Mouse (Mus musculus) midbrain, embryonic 12.5 days (tissue): Measurements from ENCODE around the gene Arhgef9. TPM values are rescaled to one million over a fixed set of nuclear protein-coding genes. Genes with fewer than 3 reads are reported as not detected.
A peak's percentile ranks its signal among the peaks of the same experiment; 100 is the strongest.

Source experiments
- ATAC-seq: fragments of 200-750 bp; cut with Nextera tagmentation; 2 replicates; pipeline ENCODE4 v1.8.0; 2017; ENCODE audit warnings: low read depth, moderate TSS enrichment, moderate library complexity; ENCODE audit not compliant: low FRiP score
- H3K27ac ChIP-seq: fragments of 300-500 bp; sonication (generic); replicated peaks from 2 replicates; pipeline ENCODE4 v1.5.1; 2016; ENCODE audit warnings: mild to moderate bottlenecking
- H3K27me3 ChIP-seq: fragments of 300-500 bp; sonication (generic); 2 replicates; pipeline ENCODE4 v1.6.1; 2016; ENCODE audit warnings: mild to moderate bottlenecking
- H3K36me3 ChIP-seq: fragments of 300-500 bp; sonication (generic); 2 replicates; pipeline ENCODE4 v1.6.1; 2016
- H3K4me1 ChIP-seq: fragments of 300-500 bp; sonication (generic); 2 replicates; pipeline ENCODE4 v1.6.1; 2016
- H3K4me2 ChIP-seq: fragments of 300-500 bp; sonication (generic); replicated peaks from 2 replicates; pipeline ENCODE4 v1.6.1; 2016; ENCODE audit warnings: mild to moderate bottlenecking, moderate library complexity
- H3K4me3 ChIP-seq: fragments of 300-500 bp; sonication (generic); 2 replicates; pipeline ENCODE4 v1.5.1; 2016; ENCODE audit warnings: mild to moderate bottlenecking
- H3K9ac ChIP-seq: fragments of 300-500 bp; sonication (generic); replicated peaks from 2 replicates; pipeline ENCODE4 v1.6.1; 2016; ENCODE audit warnings: mild to moderate bottlenecking, moderate library complexity
- H3K9me3 ChIP-seq: fragments of 300-500 bp; sonication (generic); 2 replicates; pipeline ENCODE4 v1.6.1; 2016; ENCODE audit warnings: mild to moderate bottlenecking
- WGBS: fragments of 180-500 bp; shearing (Covaris S2); methylation state at CpG from one replicate; pipeline ENCODE4 v1.1.7; 2016; 5-methylcytosine and 5-hydroxymethylcytosine counted together
- polyA plus RNA-seq: library from polyadenylated mRNA; unstranded; fragments of >200 nt; fragmentation: Nextera tagmentation; extraction: Ambion mirVana; gene quantifications from 2 replicates; pipeline ENCODE4 v1.2.1, GENCODE M21; 2016

Gene Arhgef9
- 23.9 and 26.9 TPM in 2 replicates for polyA plus RNA-seq

DNA sequence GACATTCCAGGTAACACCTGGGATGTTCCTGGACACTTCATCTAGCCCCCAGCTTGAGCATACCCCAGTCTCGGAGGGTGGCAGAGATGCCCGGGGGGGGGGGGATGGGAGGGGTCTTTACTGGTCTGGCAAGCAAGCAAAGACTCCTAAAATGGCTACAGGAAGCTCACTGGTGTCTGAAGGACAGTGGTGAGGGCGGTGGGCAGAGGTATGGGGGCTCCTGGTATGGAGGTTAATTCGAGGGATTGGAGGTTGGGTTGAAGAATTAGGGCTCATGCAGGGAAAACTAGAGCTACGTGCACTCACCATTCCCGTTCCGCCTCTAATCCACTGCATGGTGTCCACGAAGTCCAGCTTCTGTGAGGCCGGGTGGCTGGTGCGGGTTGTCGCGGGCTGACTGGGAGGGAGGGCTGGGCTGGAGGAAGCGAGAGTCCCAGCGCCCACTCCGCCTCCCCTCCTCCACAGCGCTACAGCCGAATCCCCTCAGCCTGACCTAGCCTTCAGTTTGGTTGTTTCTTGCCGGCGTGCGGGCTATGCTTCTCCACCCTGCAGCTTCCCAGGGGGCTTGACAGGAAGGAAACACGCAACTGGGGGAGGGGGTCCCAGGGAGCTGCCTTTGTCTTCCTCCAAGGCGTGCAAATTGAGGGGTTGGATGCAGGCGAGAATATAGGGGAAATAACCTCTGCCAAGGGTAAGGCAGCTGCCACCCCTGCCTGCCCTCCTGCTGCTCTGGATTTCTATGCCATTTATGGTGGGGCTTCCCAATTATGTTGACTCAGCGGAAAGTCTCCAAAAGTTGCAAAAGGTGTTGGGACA lies at the start of gene Arhgef9:
Gene Arhgef9, minus strand, starts transcription at position 753 of the 816 bp plus-strand sequence.
- WGBS, result 22% methylated on average over 22 of the region's 24 CpGs
- H3K27ac ChIP-seq, result peak within 1 kb of the TSS; percentile 26; the same call in 1 of the 2 replicates

DNA sequence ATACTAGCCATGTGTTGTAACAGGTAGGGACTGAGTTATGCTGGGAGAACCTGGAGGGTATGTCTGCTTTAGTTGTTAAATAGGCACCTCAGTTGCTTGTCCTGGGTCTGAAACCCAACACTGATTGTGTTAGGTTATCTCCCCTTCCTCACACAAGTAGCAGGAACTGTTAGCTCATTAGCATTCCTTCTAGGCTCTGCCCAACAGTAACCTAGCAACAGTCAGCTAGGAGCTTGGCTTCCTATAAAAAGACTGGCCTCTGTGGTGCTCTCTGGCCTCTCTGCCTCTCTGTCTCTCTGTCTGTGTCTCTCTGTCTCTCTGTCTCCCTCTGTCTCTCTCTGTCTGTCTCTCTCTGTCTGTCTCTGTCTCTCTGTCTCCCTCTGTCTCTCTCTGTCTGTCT lies 42.2 kb upstream of the Arhgef9 start:
- Histone ChIP-seq H3K9ac (no peak overlapping the region), H3K4me1 (no peaks in the 10 kb centered on the region), H3K4me2 (no peak overlapping the region), H3K36me3 (no peaks in the 10 kb centered on the region), H3K9me3 (no peaks in the 10 kb centered on the region), H3K4me3 (no peak overlapping the region), H3K27ac (no peak overlapping the region), H3K27me3 (no peaks in the 10 kb centered on the region)
- ATAC-seq, result peak; percentile 93

More for the DNA sequence above, at the start of gene Arhgef9:
- peak; percentile 90 for ATAC-seq
- Histone ChIP-seq H3K36me3 (no peaks in the 10 kb centered on the region), H3K4me1 (no peaks in the 10 kb centered on the region), H3K4me3 (peak within 1 kb of the TSS; percentile 41), H3K9me3 (no peaks in the 10 kb centered on the region), H3K9ac (peak within 1 kb of the TSS; percentile 44), H3K4me2 (peak within 1 kb of the TSS; percentile 53), H3K27me3 (no peaks in the 10 kb centered on the region; the same call in 1 of the 2 replicates)

DNA sequence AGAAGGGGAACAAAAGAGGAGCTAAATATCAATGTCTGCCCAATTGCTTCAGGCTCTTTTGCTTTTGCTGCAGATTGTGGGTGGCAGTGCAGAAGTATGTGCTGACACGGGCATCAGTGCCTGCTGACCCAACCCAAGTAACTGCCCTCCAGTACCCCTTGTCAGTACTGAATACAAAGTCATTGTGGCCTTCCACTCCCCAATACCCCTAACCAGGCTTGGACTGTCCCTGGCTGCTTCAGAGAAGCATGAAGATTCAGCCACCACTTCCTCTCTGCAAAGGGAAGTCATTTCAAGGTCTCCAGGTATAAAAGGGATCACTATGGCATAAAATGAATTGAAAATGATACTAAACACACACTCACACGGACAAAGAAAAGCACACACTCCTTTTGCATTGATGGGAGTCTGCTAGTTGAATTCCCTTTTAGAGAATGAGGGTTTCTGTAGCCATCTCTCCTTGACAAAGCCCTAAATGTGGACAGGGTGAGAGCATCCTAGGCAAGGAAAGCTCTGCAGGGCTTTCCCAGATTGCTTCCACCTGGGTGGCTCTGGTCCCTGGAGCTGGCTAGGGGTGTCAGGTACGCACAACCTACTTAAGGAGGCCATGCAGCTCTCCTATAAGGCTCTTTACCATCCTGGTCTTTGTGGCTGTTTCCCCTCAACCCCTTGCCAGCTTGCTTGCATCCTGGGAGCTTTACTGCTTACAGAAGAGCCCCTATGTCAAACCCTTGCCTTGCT lies 1.1 kb downstream of the Arhgef9 start:
- Histone ChIP-seq H3K27ac (peak overlapping the region; percentile 26; the same call in 1 of the 2 replicates), H3K36me3 (no peaks in the 10 kb centered on the region), H3K9ac (peak overlapping the region; percentile 44), H3K4me1 (no peaks in the 10 kb centered on the region), H3K4me2 (peak overlapping the region; percentile 53), H3K4me3 (peak overlapping the region; percentile 41), H3K27me3 (no peaks in the 10 kb centered on the region; the same call in 1 of the 2 replicates), H3K9me3 (no peaks in the 10 kb centered on the region)
- ATAC-seq, result peak; percentile 29; the same call in 1 of the 2 replicates
- WGBS, result 46% methylated on average over 3 of the region's 3 CpGs

DNA sequence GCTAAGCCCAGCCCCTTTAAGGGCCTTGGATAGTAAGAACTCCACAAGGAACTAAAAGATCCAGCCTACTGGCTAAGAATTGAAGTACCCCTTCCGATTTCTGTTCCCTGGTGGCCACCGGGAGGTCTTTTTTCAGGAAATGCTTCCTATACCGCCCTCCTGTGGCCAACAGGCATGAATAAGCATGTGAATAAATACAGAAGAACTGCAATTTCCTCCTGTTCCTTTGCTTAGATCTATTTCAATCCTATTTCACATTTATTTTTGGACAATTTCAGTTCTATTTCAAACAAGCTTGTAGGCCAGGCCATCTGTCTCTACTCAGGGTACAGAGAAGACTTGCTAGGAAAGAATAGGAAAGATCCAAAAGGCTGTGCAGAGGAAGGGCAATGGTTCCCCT lies 20.7 kb downstream of the Arhgef9 start:
- Histone ChIP-seq H3K9me3 (no peaks in the 10 kb centered on the region), H3K4me2 (no peak overlapping the region), H3K27me3 (no peaks in the 10 kb centered on the region), H3K4me1 (no peaks in the 10 kb centered on the region), H3K4me3 (no peak overlapping the region), H3K36me3 (no peaks in the 10 kb centered on the region), H3K27ac (no peak overlapping the region), H3K9ac (no peak overlapping the region)
- 13% methylated on average over 3 of the region's 3 CpGs for WGBS
- ATAC-seq, result no peak

DNA sequence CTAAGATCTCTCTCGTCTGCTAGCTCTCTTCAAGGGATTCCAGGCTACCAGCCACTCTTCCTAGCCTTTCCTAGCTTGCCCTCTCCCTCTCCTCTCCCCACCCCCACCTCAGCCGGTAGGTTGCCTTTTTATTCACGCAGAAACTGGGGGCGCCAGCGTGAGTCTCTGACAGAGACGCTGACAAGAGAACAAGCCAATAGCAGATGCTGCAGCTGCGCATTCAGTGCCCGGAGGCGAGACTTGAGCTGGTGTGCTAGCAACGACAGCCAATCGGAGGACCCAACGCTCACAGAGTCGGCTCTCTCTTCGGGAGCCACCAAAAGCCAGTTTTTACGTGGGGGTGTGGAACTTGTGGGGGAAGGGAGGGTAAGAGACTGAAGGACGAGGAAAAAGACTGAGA lies 30.3 kb downstream of the Arhgef9 start:
- H3K36me3 ChIP-seq, result no peaks in the 10 kb centered on the region
- H3K4me3 ChIP-seq, result peak overlapping the region; percentile 43
- 22% methylated on average over 16 of the region's 16 CpGs for WGBS
- H3K27ac ChIP-seq, result peak overlapping the region; percentile 89
- 0 out of 2 replicates have a peak, but pooled peaks cover 3% of the 10 kb centered on the region for H3K4me1 ChIP-seq
- H3K27me3 ChIP-seq, result 0 out of 2 replicates have a peak, but pooled peaks cover 6% of the 10 kb centered on the region
- H3K4me2 ChIP-seq, result peak overlapping the region; percentile 59
- peak; percentile 99 for ATAC-seq
- no peaks in the 10 kb centered on the region for H3K9me3 ChIP-seq
- peak overlapping the region; percentile 61; the same call in 1 of the 2 replicates for H3K9ac ChIP-seq

DNA sequence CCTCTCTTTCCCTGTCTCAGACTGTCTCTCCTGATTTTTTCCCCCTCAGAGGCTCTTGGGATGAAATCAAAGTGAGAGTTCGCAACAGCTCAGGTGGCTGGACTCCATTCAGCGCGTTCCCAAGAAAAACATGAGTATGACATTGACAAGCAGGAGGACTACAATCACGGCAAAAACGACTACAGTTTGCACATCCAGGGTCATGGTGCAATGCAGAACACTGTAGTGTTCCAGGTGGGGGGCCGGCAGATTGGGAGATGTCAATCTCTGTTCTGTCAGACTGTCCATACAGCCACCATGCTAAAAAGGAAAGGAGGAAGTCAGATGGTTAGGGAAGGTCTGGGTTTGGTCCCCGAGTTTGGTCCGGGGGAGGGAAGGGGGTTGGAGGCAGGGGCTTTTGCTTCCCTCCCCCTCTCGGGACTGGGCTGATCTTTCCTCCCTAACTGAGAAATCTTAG lies 31.0 kb downstream of the Arhgef9 start:
- Histone ChIP-seq H3K9ac (peak overlapping the region; percentile 61), H3K4me2 (peak overlapping the region; percentile 59), H3K27ac (peak overlapping the region; percentile 89), H3K4me1 (0 out of 2 replicates have a peak, but pooled peaks cover 3% of the 10 kb centered on the region), H3K36me3 (no peaks in the 10 kb centered on the region), H3K27me3 (0 out of 2 replicates have a peak, but pooled peaks cover 6% of the 10 kb centered on the region), H3K4me3 (peak overlapping the region; percentile 43), H3K9me3 (no peaks in the 10 kb centered on the region)
- peak; percentile 59 for ATAC-seq
- 31% methylated on average over 9 of the region's 9 CpGs for WGBS

DNA sequence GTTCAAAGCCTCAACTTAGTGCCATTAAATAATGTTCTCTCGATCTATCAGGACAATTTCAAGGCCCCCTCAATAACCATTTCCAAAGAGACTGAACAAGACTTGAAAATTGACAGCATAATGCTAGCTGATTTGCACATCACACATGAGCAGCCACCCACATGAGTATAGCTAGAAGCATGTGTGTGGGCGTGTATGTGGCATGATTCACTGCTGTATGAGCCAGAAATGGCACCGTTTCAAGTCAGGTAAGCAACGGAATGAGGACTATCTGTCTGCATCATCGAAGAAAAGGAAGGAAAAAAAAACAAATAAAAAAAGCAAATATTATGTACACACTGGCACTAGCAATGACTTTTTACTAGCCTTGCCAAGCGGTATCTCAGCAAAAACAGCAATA lies 32.5 kb downstream of the Arhgef9 start:
- Histone ChIP-seq H3K9ac (no peak overlapping the region), H3K27me3 (0 out of 2 replicates have a peak, but pooled peaks cover 6% of the 10 kb centered on the region), H3K27ac (no peak overlapping the region), H3K36me3 (no peaks in the 10 kb centered on the region), H3K4me2 (peak overlapping the region; percentile 59), H3K4me1 (0 out of 2 replicates have a peak, but pooled peaks cover 3% of the 10 kb centered on the region), H3K4me3 (0 out of 2 replicates have a peak overlapping the region, but pooled peaks have one; percentile 10), H3K9me3 (no peaks in the 10 kb centered on the region)
- ATAC-seq, result no peak
- WGBS, result 47% methylated on average over 6 of the region's 6 CpGs

DNA sequence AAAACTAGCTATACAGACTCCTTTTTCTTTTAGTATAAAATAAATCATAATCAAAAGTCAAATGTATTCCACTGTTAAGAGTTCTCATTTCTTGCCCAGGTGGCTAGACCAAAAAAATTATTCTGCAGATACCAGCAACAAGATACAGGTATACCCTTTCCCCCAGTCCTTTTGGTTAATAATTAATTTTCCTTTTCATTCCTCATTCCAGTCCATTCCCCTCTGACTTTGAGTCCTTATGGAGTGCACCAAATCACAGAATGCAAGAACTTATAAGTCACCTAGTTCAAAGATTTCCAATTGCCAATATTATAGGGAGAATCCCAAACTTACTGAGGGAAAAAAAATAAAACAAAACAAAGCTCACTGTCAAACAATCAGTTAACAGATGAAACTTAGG lies 33.2 kb downstream of the Arhgef9 start:
- no peak for ATAC-seq
- Histone ChIP-seq H3K36me3 (no peaks in the 10 kb centered on the region), H3K27ac (no peak overlapping the region), H3K27me3 (0 out of 2 replicates have a peak, but pooled peaks cover 6% of the 10 kb centered on the region), H3K4me1 (0 out of 2 replicates have a peak, but pooled peaks cover 3% of the 10 kb centered on the region), H3K4me3 (no peak overlapping the region), H3K9ac (no peak overlapping the region), H3K4me2 (peak overlapping the region; percentile 59), H3K9me3 (no peaks in the 10 kb centered on the region)

DNA sequence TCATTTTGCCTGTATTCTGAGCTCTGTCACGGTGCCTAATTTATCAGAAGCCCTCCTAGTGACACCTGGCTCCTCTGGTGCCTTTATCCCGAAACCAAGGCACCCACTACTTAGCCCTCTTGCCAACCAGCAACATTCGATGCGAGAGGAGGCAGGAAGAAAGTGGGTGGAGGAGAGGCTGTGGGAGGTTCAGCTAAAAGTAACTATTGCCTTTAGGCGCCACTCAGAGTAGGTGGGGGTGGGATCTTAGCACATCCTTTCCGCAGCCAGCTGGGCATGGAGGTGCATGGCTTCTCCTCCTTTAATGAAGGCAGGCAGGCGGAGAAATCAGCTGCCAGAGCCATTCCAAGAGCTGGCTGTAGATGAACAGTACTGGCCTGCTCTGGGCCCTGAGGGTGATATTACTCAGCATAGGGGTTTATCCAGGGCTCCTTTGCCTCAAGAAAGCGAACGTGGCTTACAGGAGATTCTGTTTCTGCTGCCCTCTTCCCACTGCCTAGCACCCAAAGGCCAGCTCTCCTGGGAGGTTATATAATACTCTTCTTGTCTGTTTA lies 39.7 kb downstream of the Arhgef9 start:
- H3K36me3 ChIP-seq, result no peaks in the 10 kb centered on the region
- H3K4me3 ChIP-seq, result no peak overlapping the region
- ATAC-seq, result peak; percentile 38; the same call in 1 of the 2 replicates
- H3K4me1 ChIP-seq, result 0 out of 2 replicates have a peak, but pooled peaks cover 6% of the 10 kb centered on the region
- 32% methylated on average over 9 of the region's 9 CpGs for WGBS
- H3K9ac ChIP-seq, result no peak overlapping the region
- peaks cover 5% of the 10 kb centered on the region; the same call in 1 of the 2 replicates for H3K27me3 ChIP-seq
- H3K9me3 ChIP-seq, result no peaks in the 10 kb centered on the region
- H3K27ac ChIP-seq, result no peak overlapping the region
- H3K4me2 ChIP-seq, result no peak overlapping the region

DNA sequence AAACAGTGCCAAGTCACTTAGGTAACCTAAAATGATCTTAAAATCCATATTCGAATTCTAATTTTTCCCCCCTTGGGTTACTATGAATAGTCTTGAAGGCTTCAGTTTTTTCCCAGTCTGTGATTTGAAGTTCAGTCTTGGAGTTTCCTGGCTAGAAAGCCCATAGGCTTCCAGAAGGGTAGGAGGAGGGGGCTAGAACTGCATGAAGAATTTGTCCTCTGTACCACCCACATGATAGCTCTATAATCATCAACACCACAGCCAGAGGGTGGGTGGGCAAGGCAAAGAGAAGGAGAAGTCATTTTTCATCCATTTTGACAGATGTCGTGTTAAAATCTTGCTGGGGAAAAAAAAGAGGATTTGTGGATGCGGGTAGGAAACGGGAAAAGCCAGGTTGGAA lies 58.0 kb downstream of the Arhgef9 start:
- Histone ChIP-seq H3K9me3 (no peaks in the 10 kb centered on the region), H3K27me3 (no peaks in the 10 kb centered on the region), H3K4me3 (no peak overlapping the region), H3K9ac (no peak overlapping the region), H3K27ac (no peak overlapping the region), H3K36me3 (no peaks in the 10 kb centered on the region), H3K4me2 (no peak overlapping the region), H3K4me1 (no peaks in the 10 kb centered on the region)
- 90% methylated on average over 4 of the region's 4 CpGs for WGBS
- ATAC-seq, result no peak

DNA sequence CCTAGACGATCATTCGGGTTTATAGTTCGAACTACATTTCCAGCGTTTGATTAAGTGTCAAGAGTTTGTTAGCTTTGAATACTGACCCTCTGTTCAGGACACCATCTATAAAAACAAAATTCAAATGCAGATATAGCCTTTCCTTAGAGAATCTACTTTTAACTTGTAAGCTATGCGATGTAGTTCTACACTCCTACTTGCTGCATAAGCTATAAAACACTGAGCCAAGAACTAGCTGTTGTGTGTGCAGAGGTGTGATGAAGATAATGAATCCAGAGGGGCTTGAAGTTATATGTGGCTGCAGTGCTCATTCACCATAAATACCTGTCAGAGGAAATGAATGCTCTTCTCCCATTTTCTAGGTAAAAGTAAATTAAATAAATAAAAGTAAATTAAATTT lies 63.2 kb downstream of the Arhgef9 start:
- no peak for ATAC-seq
- Histone ChIP-seq H3K4me2 (no peak overlapping the region), H3K27me3 (no peaks in the 10 kb centered on the region), H3K36me3 (no peaks in the 10 kb centered on the region), H3K4me3 (no peak overlapping the region), H3K27ac (no peak overlapping the region), H3K9me3 (no peaks in the 10 kb centered on the region), H3K4me1 (no peaks in the 10 kb centered on the region), H3K9ac (no peak overlapping the region)
- 83% methylated on average over 5 of the region's 5 CpGs for WGBS
